Mouse (Mus musculus): Measurements from ENCODE around the gene Gm4969. TPM values are rescaled to one million over a fixed set of nuclear protein-coding genes. Genes with fewer than 3 reads are reported as not detected.

The Gm4969 gene
- total and polyA plus RNA-seq, 3 experiments: not detected

DNA sequence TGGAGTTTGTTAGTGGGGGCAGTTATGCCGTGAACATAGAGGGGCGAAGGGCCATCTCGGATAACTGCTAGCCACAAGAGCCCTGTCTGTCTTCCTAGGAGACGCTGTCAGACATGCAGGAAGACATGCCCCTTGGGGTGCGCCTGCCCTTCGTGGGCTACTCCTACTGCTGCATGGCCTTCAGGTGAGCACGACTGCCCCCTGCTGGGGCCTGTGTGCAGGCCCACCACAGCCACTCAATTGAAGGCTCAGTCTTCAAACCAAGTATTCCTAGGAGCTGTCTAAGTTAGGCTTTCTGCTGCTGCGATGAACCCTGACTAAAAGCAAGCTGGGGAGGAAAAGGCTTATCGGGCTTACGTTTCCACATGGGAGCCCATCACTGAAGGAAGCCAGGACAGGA lies 29.4 kb downstream of the Gm4969 start:
- no peaks in the 10 kb centered on the region for H3K9me3 ChIP-seq (replicated peaks; ENCODE audit: insufficient read depth, low read length)
- TF ChIP-seq NELFE (IDR thresholded peaks at IDR 0.05; ENCODE audit: low read depth, low read length): no peak
- no peak for TF ChIP-seq E2F4 (IDR thresholded peaks at IDR 0.05; ENCODE audit: borderline replicate concordance, low read depth, low read length)
- no peak for TF ChIP-seq POLR2A (IDR thresholded peaks at IDR 0.05; ENCODE audit: control insufficient read depth in 1 of 2, insufficient read depth in 1 of 2, low read depth in 1 of 2, low read length in 2 of 2, poor library complexity in 1 of 2)
- peak; percentile 57 for TF ChIP-seq SMC3 (IDR thresholded peaks at IDR 0.05; ENCODE audit: low read depth, low read length)
- no peak for TF ChIP-seq USF2 (IDR thresholded peaks at IDR 0.05; ENCODE audit: borderline replicate concordance in 1 of 2, insufficient read depth in 1 of 2, low read depth in 1 of 2, low read length in 2 of 2)
- TF ChIP-seq BHLHE40 (IDR thresholded peaks at IDR 0.05; ENCODE audit: borderline replicate concordance, low read depth, low read length): no peak
- no peak for TF ChIP-seq MAX (IDR thresholded peaks at IDR 0.05; ENCODE audit: low read length)
- peak; percentile 75 to 86 (median 81) for TF ChIP-seq CTCF (IDR thresholded peaks at IDR 0.05 in 2 of 3, conservative IDR thresholded peaks at IDR 0.05 in 1 of 3; ENCODE audit: control insufficient read depth in 1 of 3, insufficient read depth in 1 of 3, low read depth in 2 of 3, low read length in 3 of 3, poor library complexity in 1 of 3, severe bottlenecking in 1 of 3)
- TF ChIP-seq ZC3H11A (IDR thresholded peaks at IDR 0.05; ENCODE audit: low read depth, low read length): peak; percentile 6; the same call in 1 of the 2 replicates
- TF ChIP-seq MAFK (IDR thresholded peaks at IDR 0.05; ENCODE audit: borderline replicate concordance, low read depth, low read length): no peak
- peak; percentile 40 for TF ChIP-seq RAD21 (IDR thresholded peaks at IDR 0.05; ENCODE audit: low read depth, low read length)
- no peak for TF ChIP-seq MXI1 (IDR thresholded peaks at IDR 0.05; ENCODE audit: low read depth, low read length)
- H3K36me3 ChIP-seq (ENCODE audit: control insufficient read depth in 1 of 2, insufficient read depth in 2 of 2, low read length in 2 of 2): peaks cover 0 to 8% of the 10 kb centered on the region in 2 experiments; a peak in 2 of 4 replicates
- H3K27ac ChIP-seq (ENCODE audit: control insufficient read depth, low read depth, low read length): no peak overlapping the region
- peak; percentile 66 for DNase-seq (ENCODE audit: low read depth, low spot score)
- H3K9ac ChIP-seq (ENCODE audit: control insufficient read depth, low read depth, low read length, poor library complexity, severe bottlenecking): no peak overlapping the region
- H3K79me2 ChIP-seq (ENCODE audit: control insufficient read depth, insufficient read depth, low read length, poor library complexity): no peaks in the 10 kb centered on the region
- H3K4me1 ChIP-seq (ENCODE audit: control insufficient read depth in 1 of 2, insufficient read depth in 2 of 2, low read length in 2 of 2): peaks cover 5 to 17% of the 10 kb centered on the region in 2 experiments
- H3K27me3 ChIP-seq (ENCODE audit: control insufficient read depth in 1 of 2, insufficient read depth in 2 of 2, low read length in 2 of 2): no peaks in the 10 kb centered on the region
- H3K4me3 ChIP-seq (ENCODE audit: control insufficient read depth in 1 of 2, insufficient read depth in 1 of 2, low read depth in 2 of 2, low read length in 2 of 2): no peak overlapping the region

DNA sequence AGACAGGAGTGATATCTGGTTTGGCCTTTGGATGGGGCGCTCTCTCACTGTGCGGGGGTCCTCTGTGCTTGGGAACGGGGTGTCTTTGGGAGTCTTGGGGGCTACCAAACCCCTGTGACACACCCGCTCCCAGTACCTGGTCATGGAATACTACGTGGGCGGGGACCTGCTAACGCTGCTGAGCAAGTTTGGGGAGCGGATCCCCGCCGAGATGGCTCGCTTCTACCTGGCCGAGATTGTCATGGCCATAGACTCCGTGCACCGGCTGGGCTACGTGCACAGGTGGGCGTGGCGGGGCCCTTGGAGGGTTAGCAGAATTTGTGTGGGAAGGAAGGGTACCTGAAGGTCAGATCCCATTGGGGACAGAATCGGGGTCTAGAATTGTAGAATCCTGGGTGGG lies 31.4 kb downstream of the Gm4969 start:
- Histone ChIP-seq H3K36me3 (ENCODE audit: control insufficient read depth in 1 of 2, insufficient read depth in 2 of 2, low read length in 2 of 2) (peaks cover 0 to 8% of the 10 kb centered on the region in 2 experiments; a peak in 2 of 4 replicates), H3K79me2 (ENCODE audit: control insufficient read depth, insufficient read depth, low read length, poor library complexity) (no peaks in the 10 kb centered on the region), H3K9me3 (replicated peaks; ENCODE audit: insufficient read depth, low read length) (no peaks in the 10 kb centered on the region), H3K27ac (ENCODE audit: control insufficient read depth, low read depth, low read length) (no peak overlapping the region), H3K9ac (ENCODE audit: control insufficient read depth, low read depth, low read length, poor library complexity, severe bottlenecking) (no peak overlapping the region), H3K4me1 (ENCODE audit: control insufficient read depth in 1 of 2, insufficient read depth in 2 of 2, low read length in 2 of 2) (peaks cover 5 to 14% of the 10 kb centered on the region in 2 experiments), H3K27me3 (ENCODE audit: control insufficient read depth in 1 of 2, insufficient read depth in 2 of 2, low read length in 2 of 2) (no peaks in the 10 kb centered on the region), H3K4me3 (ENCODE audit: control insufficient read depth in 1 of 2, insufficient read depth in 1 of 2, low read depth in 2 of 2, low read length in 2 of 2) (no peak overlapping the region)
- DNase-seq (ENCODE audit: low read depth, low spot score): no peak
- TF ChIP-seq MAFK (IDR thresholded peaks at IDR 0.05; ENCODE audit: borderline replicate concordance, low read depth, low read length) (no peak), USF2 (IDR thresholded peaks at IDR 0.05; ENCODE audit: borderline replicate concordance in 1 of 2, insufficient read depth in 1 of 2, low read depth in 1 of 2, low read length in 2 of 2) (no peak)

DNA sequence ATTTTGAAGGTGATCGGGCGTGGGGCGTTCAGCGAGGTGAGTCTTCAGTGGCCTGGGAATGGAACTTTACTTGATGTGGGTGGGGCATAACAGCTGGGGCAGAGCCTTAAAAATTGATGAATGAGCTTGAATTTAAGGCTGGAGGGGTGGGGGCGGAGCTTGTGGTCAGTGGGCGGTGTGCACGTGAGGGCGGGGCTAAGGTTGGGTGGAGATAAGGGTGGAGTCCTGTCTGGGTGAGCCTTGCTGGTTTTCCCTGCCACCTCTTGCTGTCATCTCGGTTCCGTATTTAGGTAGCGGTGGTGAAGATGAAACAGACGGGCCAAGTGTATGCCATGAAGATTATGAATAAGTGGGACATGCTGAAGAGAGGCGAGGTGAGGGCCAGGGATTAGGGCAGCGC lies 32.1 kb downstream of the Gm4969 start:
- peaks cover 0 to 8% of the 10 kb centered on the region in 2 experiments; a peak in 2 of 4 replicates for H3K36me3 ChIP-seq (ENCODE audit: control insufficient read depth in 1 of 2, insufficient read depth in 2 of 2, low read length in 2 of 2)
- no peak for TF ChIP-seq POLR2A (IDR thresholded peaks at IDR 0.05; ENCODE audit: control insufficient read depth in 1 of 2, insufficient read depth in 1 of 2, low read depth in 1 of 2, low read length in 2 of 2, poor library complexity in 1 of 2)
- no peak for TF ChIP-seq KAT2A (conservative IDR thresholded peaks at IDR 0.05; ENCODE audit: low read depth, low read length)
- TF ChIP-seq GABPA (IDR thresholded peaks at IDR 0.05; ENCODE audit: low read depth, low read length): no peak
- no peak for TF ChIP-seq TBP (IDR thresholded peaks at IDR 0.05; ENCODE audit: low read depth, low read length)
- TF ChIP-seq CTCF (IDR thresholded peaks at IDR 0.05 in 2 of 3, conservative IDR thresholded peaks at IDR 0.05 in 1 of 3; ENCODE audit: control insufficient read depth in 1 of 3, insufficient read depth in 1 of 3, low read depth in 2 of 3, low read length in 3 of 3, poor library complexity in 1 of 3, severe bottlenecking in 1 of 3): no peak
- TF ChIP-seq ETS1 (IDR thresholded peaks at IDR 0.05; ENCODE audit: low read depth, low read length): 0 out of 2 replicates have a peak, but pooled peaks have one; percentile 8
- TF ChIP-seq MAFK (IDR thresholded peaks at IDR 0.05; ENCODE audit: borderline replicate concordance, low read depth, low read length): no peak
- TF ChIP-seq ZC3H11A (IDR thresholded peaks at IDR 0.05; ENCODE audit: low read depth, low read length): no peak
- peak; percentile 95 for TF ChIP-seq BHLHE40 (IDR thresholded peaks at IDR 0.05; ENCODE audit: borderline replicate concordance, low read depth, low read length)
- no peak for TF ChIP-seq ELF1 (IDR thresholded peaks at IDR 0.05; ENCODE audit: low read depth, low read length)
- TF ChIP-seq UBTF (IDR thresholded peaks at IDR 0.05; ENCODE audit: borderline replicate concordance, insufficient read depth, low read depth, low read length): no peak
- TF ChIP-seq SIN3A (IDR thresholded peaks at IDR 0.05; ENCODE audit: low read length): no peak
- TF ChIP-seq TCF12 (IDR thresholded peaks at IDR 0.05; ENCODE audit: low read depth, low read length): no peak
- no peak for TF ChIP-seq POLR2AphosphoS5 (IDR thresholded peaks at IDR 0.05; ENCODE audit: borderline replicate concordance, low read depth, low read length)
- peak; percentile 82 for TF ChIP-seq USF1 (IDR thresholded peaks at IDR 0.05; ENCODE audit: low read depth, low read length)
- no peak for TF ChIP-seq USF2 (IDR thresholded peaks at IDR 0.05; ENCODE audit: borderline replicate concordance in 1 of 2, insufficient read depth in 1 of 2, low read depth in 1 of 2, low read length in 2 of 2)
- no peak for TF ChIP-seq RAD21 (IDR thresholded peaks at IDR 0.05; ENCODE audit: low read depth, low read length)
- TF ChIP-seq TAL1 (IDR thresholded peaks at IDR 0.05; ENCODE audit: low read length): no peak

More for the DNA sequence above, 32.1 kb downstream of the Gm4969 start:
- Histone ChIP-seq H3K27ac (ENCODE audit: control insufficient read depth, low read depth, low read length) (no peak overlapping the region), H3K4me1 (ENCODE audit: control insufficient read depth in 1 of 2, insufficient read depth in 2 of 2, low read length in 2 of 2) (peaks cover 5 to 14% of the 10 kb centered on the region in 2 experiments), H3K4me3 (ENCODE audit: control insufficient read depth in 1 of 2, insufficient read depth in 1 of 2, low read depth in 2 of 2, low read length in 2 of 2) (no peak overlapping the region), H3K9me3 (replicated peaks; ENCODE audit: insufficient read depth, low read length) (no peaks in the 10 kb centered on the region), H3K79me2 (ENCODE audit: control insufficient read depth, insufficient read depth, low read length, poor library complexity) (no peaks in the 10 kb centered on the region), H3K9ac (ENCODE audit: control insufficient read depth, low read depth, low read length, poor library complexity, severe bottlenecking) (no peak overlapping the region), H3K27me3 (ENCODE audit: control insufficient read depth in 1 of 2, insufficient read depth in 2 of 2, low read length in 2 of 2) (no peaks in the 10 kb centered on the region)
- DNase-seq (ENCODE audit: low read depth, low spot score): peak; percentile 89
